Mouse (Mus musculus) midbrain, embryonic 13.5 days (tissue): ENCODE measurements around the gene Galns. TPM values are rescaled to one million over a fixed set of nuclear protein-coding genes. Genes with fewer than 3 reads are reported as not detected.

ENCODE experiments used
- ATAC-seq: fragments of 200-750 bp; cut with Nextera tagmentation; 2 replicates; pipeline ENCODE4 v1.8.0; 2017; ENCODE audit warnings: mild to moderate bottlenecking, moderate TSS enrichment, moderate library complexity
- H3K27ac ChIP-seq: fragments of 300-500 bp; sonication (generic); 2 replicates; pipeline ENCODE4 v1.5.1; 2015; ENCODE audit warnings: inconsistent platforms, mild to moderate bottlenecking, moderate library complexity
- H3K27me3 ChIP-seq: fragments of 300-500 bp; sonication (generic); 2 replicates; pipeline ENCODE4 v1.6.1; 2015; ENCODE audit warnings: mild to moderate bottlenecking, inconsistent platforms
- H3K36me3 ChIP-seq: fragments of 300-500 bp; sonication (generic); 2 replicates; pipeline ENCODE4 v1.6.1; 2015; ENCODE audit warnings: mild to moderate bottlenecking, inconsistent platforms
- H3K4me1 ChIP-seq: fragments of 300-500 bp; sonication (generic); replicated peaks from 2 replicates; pipeline ENCODE4 v1.6.1; 2015; ENCODE audit warnings: inconsistent platforms
- H3K4me2 ChIP-seq: fragments of 300-500 bp; sonication (generic); replicated peaks from 2 replicates; pipeline ENCODE4 v1.6.1; 2015; ENCODE audit warnings: moderate library complexity, mild to moderate bottlenecking, inconsistent platforms
- H3K4me3 ChIP-seq: fragments of 300-500 bp; sonication (generic); replicated peaks from 2 replicates; pipeline ENCODE4 v1.5.1; 2015; ENCODE audit warnings: mild to moderate bottlenecking, inconsistent platforms
- H3K9ac ChIP-seq: fragments of 300-500 bp; sonication (generic); replicated peaks from 2 replicates; pipeline ENCODE4 v1.6.1; 2015; ENCODE audit warnings: mild to moderate bottlenecking, inconsistent platforms
- H3K9me3 ChIP-seq: fragments of 300-500 bp; sonication (generic); 2 replicates; pipeline ENCODE4 v1.6.1; 2016; ENCODE audit warnings: mild to moderate bottlenecking, inconsistent platforms
- WGBS: fragments of 180-500 bp; shearing (Covaris S2); methylation state at CpG from one replicate; pipeline ENCODE4 v1.1.7; 2015; 5-methylcytosine and 5-hydroxymethylcytosine counted together
- polyA plus RNA-seq: library from polyadenylated mRNA; unstranded; fragments of >200 nt; fragmentation: Nextera tagmentation; extraction: Ambion mirVana; gene quantifications from 2 replicates; pipeline ENCODE4 v1.2.1, GENCODE M21; 2015

The Galns gene
- polyA plus RNA-seq, 1 experiment from 2014 or later, result 3.9 TPM

GRCm38 (mm10) chr8:122629388-122629787, 18.1 kb upstream of the Galns start:
- H3K9me3 ChIP-seq, result no peaks in the 10 kb centered on the region
- no peak overlapping the region for H3K4me2 ChIP-seq
- WGBS, result 16% methylated on average over 10 of the region's 10 CpGs
- no peak overlapping the region for H3K27ac ChIP-seq
- no peak for ATAC-seq
- H3K27me3 ChIP-seq, result peaks cover 8% of the 10 kb centered on the region
- H3K9ac ChIP-seq, result no peak overlapping the region
- H3K4me1 ChIP-seq, result peaks cover 8% of the 10 kb centered on the region
- no peak overlapping the region for H3K4me3 ChIP-seq
- H3K36me3 ChIP-seq, result peaks cover 40% of the 10 kb centered on the region

DNA sequence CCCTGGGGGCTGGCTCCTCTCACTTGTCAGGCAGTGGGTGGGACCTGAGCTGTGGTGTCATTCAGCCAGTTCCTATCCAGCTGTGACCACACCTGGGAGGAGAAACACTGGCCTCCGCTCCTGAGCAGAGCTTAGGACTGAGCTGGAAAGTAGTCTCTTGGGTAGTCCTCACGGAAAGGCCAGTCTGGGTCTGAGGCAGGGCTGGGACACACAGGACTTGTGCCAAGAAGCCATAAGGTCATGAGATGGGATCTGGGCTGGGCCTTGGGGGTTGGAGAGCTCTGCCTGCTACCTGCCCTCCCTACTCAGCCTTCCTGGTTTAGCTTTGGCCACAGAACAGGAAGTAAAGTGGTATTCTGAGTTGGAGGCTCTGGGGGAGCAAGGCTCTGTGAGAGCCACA, 15.6 kb upstream of the Galns start:
- no peak overlapping the region for H3K4me3 ChIP-seq
- no peak for ATAC-seq
- H3K9me3 ChIP-seq, result no peaks in the 10 kb centered on the region
- no peak overlapping the region for H3K9ac ChIP-seq
- H3K4me2 ChIP-seq, result no peak overlapping the region
- H3K27me3 ChIP-seq, result peaks cover 8% of the 10 kb centered on the region
- no peak overlapping the region for H3K27ac ChIP-seq
- 87% methylated on average over 2 of the region's 2 CpGs for WGBS
- H3K36me3 ChIP-seq, result peaks cover 18% of the 10 kb centered on the region
- peaks cover 8% of the 10 kb centered on the region for H3K4me1 ChIP-seq

GRCm38 (mm10) chr8:122625811-122626210, 14.5 kb upstream of the Galns start:
- H3K4me1 ChIP-seq, result peaks cover 8% of the 10 kb centered on the region
- peaks cover 15% of the 10 kb centered on the region for H3K36me3 ChIP-seq
- no peak overlapping the region for H3K4me3 ChIP-seq
- H3K9ac ChIP-seq, result no peak overlapping the region
- 83% methylated on average over 9 of the region's 9 CpGs for WGBS
- H3K27me3 ChIP-seq, result peaks cover 7% of the 10 kb centered on the region
- H3K27ac ChIP-seq, result no peak overlapping the region
- no peaks in the 10 kb centered on the region for H3K9me3 ChIP-seq
- H3K4me2 ChIP-seq, result no peak overlapping the region
- ATAC-seq, result no peak

GRCm38 (mm10) chr8:122624653-122625052, 13.4 kb upstream of the Galns start:
- no peak overlapping the region for H3K4me3 ChIP-seq
- no peak for ATAC-seq
- no peaks in the 10 kb centered on the region for H3K9me3 ChIP-seq
- H3K9ac ChIP-seq, result no peak overlapping the region
- no peaks in the 10 kb centered on the region for H3K27me3 ChIP-seq
- peaks cover 8% of the 10 kb centered on the region; the same call in 1 of the 2 replicates for H3K36me3 ChIP-seq
- no peak overlapping the region for H3K4me2 ChIP-seq
- H3K4me1 ChIP-seq, result peaks cover 5% of the 10 kb centered on the region
- WGBS, result 68% methylated on average over 5 of the region's 5 CpGs
- no peak overlapping the region for H3K27ac ChIP-seq

DNA sequence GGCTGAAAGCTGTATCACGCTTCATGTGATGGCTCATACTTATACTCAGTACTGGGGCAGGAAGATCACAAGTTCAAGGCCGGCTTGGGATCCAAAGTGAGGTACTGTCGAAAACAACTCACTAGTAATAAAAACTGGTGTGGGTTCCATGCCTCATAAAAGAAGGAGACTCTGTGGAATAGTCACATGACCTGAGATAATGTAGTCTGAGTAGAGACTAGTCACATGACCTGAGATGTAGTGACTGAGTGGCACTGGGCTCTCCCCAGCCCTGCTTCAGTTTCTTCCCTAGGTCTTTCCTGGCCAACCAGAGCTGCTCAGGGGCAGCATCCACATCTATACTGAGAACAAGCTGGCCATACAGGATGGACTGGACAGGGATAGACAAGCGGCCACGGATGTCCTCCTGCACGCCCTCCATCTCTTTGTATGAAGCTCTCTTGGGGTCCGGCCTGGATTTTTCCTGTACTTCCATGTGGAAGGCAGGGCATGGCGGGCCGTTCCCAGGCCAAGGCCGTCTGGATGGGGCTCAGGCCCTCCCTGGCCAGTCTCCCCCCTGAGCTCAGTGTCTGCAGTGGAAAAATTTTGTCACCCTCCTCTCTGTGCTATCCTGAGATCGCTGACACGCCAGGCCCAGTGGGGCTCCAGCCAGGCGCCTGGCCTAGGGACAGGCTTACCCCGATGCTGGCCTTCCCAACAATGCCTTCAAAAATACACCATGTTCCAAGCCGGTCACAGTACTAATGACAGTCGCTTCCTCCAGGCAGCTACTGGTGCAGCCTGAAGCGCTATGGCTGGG, 12.8 kb upstream of the Galns start:
- Histone ChIP-seq H3K27ac (no peak overlapping the region), H3K9ac (no peak overlapping the region), H3K4me2 (no peak overlapping the region), H3K27me3 (no peaks in the 10 kb centered on the region), H3K9me3 (no peaks in the 10 kb centered on the region), H3K4me3 (no peak overlapping the region), H3K4me1 (peaks cover 9% of the 10 kb centered on the region), H3K36me3 (peaks cover 8% of the 10 kb centered on the region; the same call in 1 of the 2 replicates)
- WGBS, result 87% methylated on average over 17 of the region's 17 CpGs
- ATAC-seq, result no peak

DNA sequence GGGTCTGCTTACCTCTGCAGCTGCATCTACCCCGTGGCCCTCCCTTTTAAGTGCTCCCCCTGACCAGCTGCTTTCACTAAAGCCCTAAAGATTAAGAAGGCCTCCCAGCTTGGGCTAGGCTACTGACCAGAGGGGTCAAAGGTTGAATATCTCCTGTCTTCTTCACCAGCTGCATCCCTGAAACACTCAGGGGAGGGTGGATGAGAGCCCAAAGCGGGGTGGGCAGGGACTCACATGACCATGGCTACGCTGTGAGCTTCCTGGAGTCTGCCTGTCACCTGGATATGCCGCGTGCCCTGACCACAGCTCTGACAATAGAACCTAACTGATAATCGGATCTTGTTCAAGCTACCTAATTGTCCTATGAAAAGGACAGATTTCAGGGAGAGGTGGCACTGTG, 11.5 kb upstream of the Galns start, which contains the start of gene Pabpn1l:
Gene Pabpn1l, minus strand, starts transcription at position 13 of the 400 bp plus-strand sequence.
- Histone ChIP-seq H3K36me3 (no peaks in the 10 kb centered on the region), H3K9me3 (no peaks in the 10 kb centered on the region), H3K27me3 (no peaks in the 10 kb centered on the region), H3K4me2 (no peak within 1 kb of the TSS), H3K4me1 (peaks cover 17% of the 10 kb centered on the region), H3K4me3 (no peak within 1 kb of the TSS), H3K9ac (no peak within 1 kb of the TSS), H3K27ac (no peak within 1 kb of the TSS)
- 64% methylated on average over 6 of the region's 6 CpGs for WGBS
- ATAC-seq, result no peak

DNA sequence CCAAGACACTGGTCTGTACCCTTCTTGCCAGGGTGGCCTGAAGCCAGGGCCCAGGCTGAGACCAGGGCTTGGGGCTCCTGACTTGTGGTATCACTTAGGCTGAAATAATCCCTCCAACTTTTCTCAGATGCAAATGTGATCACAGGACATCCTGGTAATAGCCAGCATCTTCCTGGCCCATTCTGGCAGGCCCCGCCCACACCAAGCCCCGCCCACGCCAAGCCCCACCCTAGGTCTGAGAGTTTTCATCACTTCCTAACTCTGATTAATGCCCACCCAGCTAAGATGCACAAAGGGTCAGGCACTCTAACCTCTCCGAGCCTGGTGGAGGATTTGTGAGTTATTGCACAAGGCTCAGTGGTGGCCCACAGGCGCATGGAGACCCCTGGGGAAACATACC, 9.2 kb upstream of the Galns start:
- H3K36me3 ChIP-seq, result no peaks in the 10 kb centered on the region
- H3K27me3 ChIP-seq, result no peaks in the 10 kb centered on the region
- H3K4me2 ChIP-seq, result no peak overlapping the region
- no peaks in the 10 kb centered on the region for H3K9me3 ChIP-seq
- H3K4me3 ChIP-seq, result no peak overlapping the region
- no peak for ATAC-seq
- 42% methylated on average over 5 of the region's 5 CpGs for WGBS
- no peak overlapping the region for H3K9ac ChIP-seq
- H3K27ac ChIP-seq, result no peak overlapping the region
- peaks cover 17% of the 10 kb centered on the region for H3K4me1 ChIP-seq

GRCm38 (mm10) chr8:122618660-122619378, 7.6 kb upstream of the Galns start:
- no peak overlapping the region for H3K4me2 ChIP-seq
- H3K27me3 ChIP-seq, result no peaks in the 10 kb centered on the region
- no peak for ATAC-seq
- H3K27ac ChIP-seq, result no peak overlapping the region
- WGBS, result 58% methylated on average over 6 of the region's 6 CpGs
- H3K9me3 ChIP-seq, result no peaks in the 10 kb centered on the region
- H3K4me1 ChIP-seq, result peaks cover 17% of the 10 kb centered on the region
- H3K9ac ChIP-seq, result no peak overlapping the region
- no peak overlapping the region for H3K4me3 ChIP-seq
- 0 out of 2 replicates have a peak, but pooled peaks cover 7% of the 10 kb centered on the region for H3K36me3 ChIP-seq

- 0 out of 2 replicates have a peak, but pooled peaks cover 7% of the 10 kb centered on the region for H3K36me3 ChIP-seq
- WGBS, result 32% methylated on average over 5 of the region's 7 CpGs
- ATAC-seq, result peak; percentile 31
- no peak overlapping the region for H3K4me2 ChIP-seq
- H3K4me3 ChIP-seq, result no peak overlapping the region
- H3K27me3 ChIP-seq, result no peaks in the 10 kb centered on the region
- H3K9ac ChIP-seq, result no peak overlapping the region
- no peaks in the 10 kb centered on the region for H3K9me3 ChIP-seq
- peaks cover 17% of the 10 kb centered on the region for H3K4me1 ChIP-seq
- no peak overlapping the region; the same call in 1 of the 2 replicates for H3K27ac ChIP-seq
These were observed 6.8 kb upstream of the Galns start for GRCm38 (mm10) chr8:122617947-122618546.

DNA sequence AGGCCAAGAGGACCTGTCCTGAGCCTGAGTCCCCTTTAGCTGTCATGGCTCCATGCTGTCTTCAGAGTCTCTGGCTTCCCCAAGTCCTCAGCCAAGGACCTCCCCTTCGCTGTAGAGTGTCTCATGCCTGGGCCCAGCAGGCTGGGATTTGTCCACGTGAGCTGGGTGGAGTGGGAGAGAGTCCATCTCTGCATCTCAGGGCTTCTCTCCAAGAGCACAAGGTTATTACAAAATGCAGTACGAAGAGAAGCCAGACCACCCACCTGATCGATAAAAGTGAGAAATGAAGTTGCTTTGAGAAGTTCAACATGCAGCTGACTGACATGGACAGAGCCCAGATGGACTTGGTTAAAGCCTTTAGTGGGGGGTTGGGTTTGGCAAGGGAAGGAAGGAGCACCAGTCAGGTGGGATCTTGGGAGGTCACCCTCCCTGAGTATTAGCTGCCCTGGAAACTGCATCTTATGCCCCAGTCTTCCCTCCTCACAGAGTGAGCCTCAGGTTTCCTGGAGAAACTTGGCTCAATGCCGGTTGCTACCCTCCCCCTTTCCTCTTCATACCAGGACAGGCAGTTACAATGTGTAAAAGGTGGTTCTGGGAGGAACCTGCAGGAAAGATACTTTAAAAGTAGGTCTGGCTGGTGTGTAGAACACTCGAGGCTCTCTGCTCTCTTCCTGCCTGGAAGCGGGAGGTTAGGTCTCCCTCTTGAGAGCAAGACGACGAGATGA, 5.1 kb upstream of the Galns start:
- 81% methylated on average over 9 of the region's 9 CpGs for WGBS
- ATAC-seq, result no peak
- H3K27me3 ChIP-seq, result no peaks in the 10 kb centered on the region
- no peak overlapping the region for H3K4me3 ChIP-seq
- H3K4me1 ChIP-seq, result peaks cover 28% of the 10 kb centered on the region
- no peak overlapping the region for H3K9ac ChIP-seq
- no peaks in the 10 kb centered on the region for H3K9me3 ChIP-seq
- no peak overlapping the region for H3K27ac ChIP-seq
- 0 out of 2 replicates have a peak, but pooled peaks cover 7% of the 10 kb centered on the region for H3K36me3 ChIP-seq
- H3K4me2 ChIP-seq, result no peak overlapping the region

DNA sequence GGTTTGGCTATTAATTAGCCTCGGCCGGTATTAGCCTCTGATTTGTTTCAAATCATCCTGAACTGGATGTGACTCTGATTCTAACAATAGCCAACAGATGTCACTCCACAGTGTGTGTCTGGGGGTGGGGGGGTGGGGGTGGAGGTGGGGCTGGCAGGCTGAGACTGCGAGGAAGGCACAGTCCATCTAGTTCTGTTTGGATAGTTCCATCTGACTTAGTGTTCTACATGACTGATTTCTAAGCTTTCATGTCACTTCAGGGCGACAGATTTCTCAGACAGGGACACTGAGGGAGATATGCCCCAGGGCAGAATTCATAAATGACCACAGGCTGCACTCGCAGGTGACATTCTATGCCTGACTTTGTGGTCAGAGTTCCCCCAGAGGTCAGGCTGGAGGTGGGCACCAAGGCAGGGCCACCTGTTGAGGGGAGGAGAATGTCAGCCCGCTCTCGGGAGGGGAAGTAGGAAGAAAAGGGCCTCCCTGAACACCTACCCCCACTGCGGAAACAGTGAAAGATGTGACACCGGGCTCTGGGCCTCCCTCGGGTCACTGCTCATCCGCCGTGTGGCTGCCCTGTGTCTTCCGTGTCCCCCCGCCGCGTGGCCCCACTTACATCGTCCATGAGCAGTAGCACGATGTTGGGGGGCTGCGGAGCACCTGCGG, 518 bp downstream of the Galns start:
- peak; percentile 12; the same call in 1 of the 2 replicates for ATAC-seq
- 2% methylated on average over 20 of the region's 20 CpGs for WGBS
- 0 out of 2 replicates have a peak, but pooled peaks cover 7% of the 10 kb centered on the region for H3K36me3 ChIP-seq

More for the DNA sequence above, 518 bp downstream of the Galns start:
- peak overlapping the region; percentile 72 for H3K9ac ChIP-seq
- H3K4me1 ChIP-seq, result peaks cover 21% of the 10 kb centered on the region
- H3K4me2 ChIP-seq, result peak overlapping the region; percentile 93
- H3K9me3 ChIP-seq, result no peaks in the 10 kb centered on the region
- peak overlapping the region; percentile 74 for H3K27ac ChIP-seq
- H3K27me3 ChIP-seq, result no peaks in the 10 kb centered on the region
- peak overlapping the region; percentile 61 for H3K4me3 ChIP-seq
